Mouse (Mus musculus) forebrain, embryonic 14.5 days (tissue): ENCODE data around the gene Usp43. TPM values are rescaled to one million over a fixed set of nuclear protein-coding genes. Genes with fewer than 3 reads are reported as not detected.
A peak's percentile ranks its signal among the peaks of the same experiment; 100 is the strongest.

ENCODE experiments used
- ATAC-seq: fragments of 200-750 bp; cut with Nextera tagmentation; 2 replicates; pipeline ENCODE4 v1.8.0; 2017; ENCODE audit warnings: mild to moderate bottlenecking, moderate library complexity
- DNase-seq: peaks from one replicate; pipeline ENCODE4 v3.0.0-alpha.2; 2015; ENCODE audit warnings: low spot score
- H3K27ac ChIP-seq: fragments of 300-500 bp; sonication (generic); 2 replicates; pipeline ENCODE4 v1.5.1; 2014; ENCODE audit warnings: low read depth, mild to moderate bottlenecking, control low read depth, low read length, moderate library complexity
- H3K27me3 ChIP-seq: fragments of 300-500 bp; sonication (generic); replicated peaks from 2 replicates; pipeline ENCODE4 v1.6.1; 2014; ENCODE audit warnings: low read length, control low read depth, mixed read lengths; ENCODE audit not compliant: control insufficient read depth, insufficient read depth
- H3K36me3 ChIP-seq: fragments of 300-500 bp; sonication (generic); 2 replicates; pipeline ENCODE4 v1.6.1; 2014; ENCODE audit warnings: low read length, control low read depth; ENCODE audit not compliant: control insufficient read depth, insufficient read depth
- H3K4me1 ChIP-seq: fragments of 300-500 bp; sonication (generic); 2 replicates; pipeline ENCODE4 v1.6.1; 2014; ENCODE audit warnings: antibody characterized with exemption, low read length, control low read depth; ENCODE audit not compliant: control insufficient read depth, insufficient read depth
- H3K4me2 ChIP-seq: fragments of 300-500 bp; sonication (generic); 2 replicates; pipeline ENCODE4 v1.6.1; 2014; ENCODE audit warnings: mild to moderate bottlenecking, control low read depth, low read length
- H3K4me3 ChIP-seq: fragments of 300-500 bp; sonication (generic); 2 replicates; pipeline ENCODE4 v1.5.1; 2014; ENCODE audit warnings: low read depth, low read length, control low read depth
- H3K9ac ChIP-seq: fragments of 300-500 bp; sonication (generic); 2 replicates; pipeline ENCODE4 v1.6.1; 2014; ENCODE audit warnings: mild to moderate bottlenecking, low read length, control low read depth, moderate library complexity
- H3K9me3 ChIP-seq: fragments of 300-500 bp; sonication (generic); replicated peaks from 2 replicates; pipeline ENCODE4 v1.6.1; 2016; ENCODE audit warnings: low read length, control low read depth, mixed read lengths; ENCODE audit not compliant: control insufficient read depth
- WGBS: fragments of 180-500 bp; shearing (Covaris S2); extraction: QIAGEN DNeasy Blood & Tissue Kit; methylation state at CpG from one replicate; pipeline ENCODE4 v1.1.7; 2014; 5-methylcytosine and 5-hydroxymethylcytosine counted together
- polyA plus RNA-seq: library from polyadenylated mRNA; unstranded; fragments of >200 nt; fragmentation: Nextera tagmentation; extraction: Ambion mirVana; gene quantifications from 2 replicates; pipeline ENCODE4 v1.2.1, GENCODE M21; 2014

The Usp43 gene
- polyA plus RNA-seq, 1 experiment from 2014 or later, result 0.61 TPM

GRCm38 (mm10) chr11:67948229-67948628 is 26.3 kb upstream of the Usp43 start:
- Histone ChIP-seq H3K9ac (no peak overlapping the region), H3K9me3 (no peaks in the 10 kb centered on the region), H3K36me3 (no peaks in the 10 kb centered on the region), H3K27me3 (no peaks in the 10 kb centered on the region), H3K27ac (no peak overlapping the region), H3K4me3 (no peak overlapping the region), H3K4me1 (no peaks in the 10 kb centered on the region), H3K4me2 (no peak overlapping the region)
- WGBS, result 86% methylated on average over 3 of the region's 3 CpGs
- ATAC-seq (no peak), DNase-seq (no peak)

- Histone ChIP-seq H3K36me3 (no peaks in the 10 kb centered on the region), H3K27me3 (no peaks in the 10 kb centered on the region), H3K4me2 (no peak overlapping the region), H3K4me3 (no peak overlapping the region), H3K27ac (no peak overlapping the region), H3K9me3 (no peaks in the 10 kb centered on the region), H3K9ac (no peak overlapping the region), H3K4me1 (no peaks in the 10 kb centered on the region)
- ATAC-seq (no peak), DNase-seq (no peak)
- WGBS, result 90% methylated on average over 3 of the region's 3 CpGs
Observed at GRCm38 (mm10) chr11:67932156-67932555, 10.2 kb upstream of the Usp43 start.

- no peak overlapping the region for H3K9ac ChIP-seq
- no peak overlapping the region for H3K27ac ChIP-seq
- no peak overlapping the region for H3K4me2 ChIP-seq
- ATAC-seq (no peak), DNase-seq (no peak)
- no peaks in the 10 kb centered on the region for H3K36me3 ChIP-seq
- H3K27me3 ChIP-seq, result peaks cover 6% of the 10 kb centered on the region; the same call in 1 of the 2 replicates
- H3K4me3 ChIP-seq, result no peak overlapping the region
- no peaks in the 10 kb centered on the region for H3K9me3 ChIP-seq
- peaks cover 6% of the 10 kb centered on the region; the same call in 1 of the 2 replicates for H3K4me1 ChIP-seq
- 13% methylated on average over 13 of the region's 15 CpGs for WGBS
Observed at GRCm38 (mm10) chr11:67926348-67927055, 4.5 kb upstream of the Usp43 start.

GRCm38 (mm10) chr11:67925000-67925399 is 3.0 kb upstream of the Usp43 start:
- Histone ChIP-seq H3K4me2 (no peak overlapping the region), H3K9ac (no peak overlapping the region), H3K36me3 (no peaks in the 10 kb centered on the region), H3K9me3 (no peaks in the 10 kb centered on the region), H3K27ac (no peak overlapping the region), H3K27me3 (peaks cover 19% of the 10 kb centered on the region), H3K4me3 (no peak overlapping the region), H3K4me1 (peaks cover 6% of the 10 kb centered on the region; the same call in 1 of the 2 replicates)
- no peak for DNase-seq
- no peak for ATAC-seq
- 87% methylated on average over 13 of the region's 13 CpGs for WGBS

- no peak for ATAC-seq
- no peak overlapping the region for H3K4me2 ChIP-seq
- no peaks in the 10 kb centered on the region for H3K9me3 ChIP-seq
- H3K27me3 ChIP-seq, result peaks cover 22% of the 10 kb centered on the region
- no peak overlapping the region for H3K4me3 ChIP-seq
- no peak overlapping the region for H3K27ac ChIP-seq
- 93% methylated on average over 5 of the region's 5 CpGs for WGBS
- no peak for DNase-seq
- peaks cover 6% of the 10 kb centered on the region; the same call in 1 of the 2 replicates for H3K4me1 ChIP-seq
- no peaks in the 10 kb centered on the region for H3K36me3 ChIP-seq
- H3K9ac ChIP-seq, result no peak overlapping the region
Observed at GRCm38 (mm10) chr11:67923720-67924119, 1.8 kb upstream of the Usp43 start.

DNA sequence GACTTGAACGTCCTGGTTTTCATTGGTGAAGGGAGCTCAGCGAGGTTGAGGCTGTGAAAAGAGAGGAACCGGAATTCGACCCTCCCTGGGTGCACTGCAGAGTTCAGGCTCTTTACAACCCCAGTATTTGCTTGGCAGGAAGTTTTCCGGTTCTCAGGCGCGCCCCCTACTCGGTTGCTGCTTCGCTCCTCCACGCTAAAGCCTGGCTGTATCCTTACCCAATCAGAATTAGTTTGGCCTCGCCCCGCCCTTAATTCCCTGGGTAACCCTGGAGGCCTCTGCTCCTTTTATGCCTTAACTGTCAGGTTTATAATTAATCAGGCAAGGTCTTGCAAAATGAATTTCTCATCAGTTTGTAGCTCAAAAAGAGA is 787 bp upstream of the Usp43 start:
- H3K4me2 ChIP-seq, result peak overlapping the region; percentile 100
- DNase-seq (peak; percentile 85), ATAC-seq (peak; percentile 92)
- peaks cover 6% of the 10 kb centered on the region; the same call in 1 of the 2 replicates for H3K4me1 ChIP-seq
- WGBS, result 0% methylated on average over 12 of the region's 12 CpGs
- H3K4me3 ChIP-seq, result peak overlapping the region; percentile 65
- H3K27me3 ChIP-seq, result peaks cover 22% of the 10 kb centered on the region
- H3K27ac ChIP-seq, result no peak overlapping the region
- H3K36me3 ChIP-seq, result no peaks in the 10 kb centered on the region
- no peaks in the 10 kb centered on the region for H3K9me3 ChIP-seq
- H3K9ac ChIP-seq, result no peak overlapping the region

DNA sequence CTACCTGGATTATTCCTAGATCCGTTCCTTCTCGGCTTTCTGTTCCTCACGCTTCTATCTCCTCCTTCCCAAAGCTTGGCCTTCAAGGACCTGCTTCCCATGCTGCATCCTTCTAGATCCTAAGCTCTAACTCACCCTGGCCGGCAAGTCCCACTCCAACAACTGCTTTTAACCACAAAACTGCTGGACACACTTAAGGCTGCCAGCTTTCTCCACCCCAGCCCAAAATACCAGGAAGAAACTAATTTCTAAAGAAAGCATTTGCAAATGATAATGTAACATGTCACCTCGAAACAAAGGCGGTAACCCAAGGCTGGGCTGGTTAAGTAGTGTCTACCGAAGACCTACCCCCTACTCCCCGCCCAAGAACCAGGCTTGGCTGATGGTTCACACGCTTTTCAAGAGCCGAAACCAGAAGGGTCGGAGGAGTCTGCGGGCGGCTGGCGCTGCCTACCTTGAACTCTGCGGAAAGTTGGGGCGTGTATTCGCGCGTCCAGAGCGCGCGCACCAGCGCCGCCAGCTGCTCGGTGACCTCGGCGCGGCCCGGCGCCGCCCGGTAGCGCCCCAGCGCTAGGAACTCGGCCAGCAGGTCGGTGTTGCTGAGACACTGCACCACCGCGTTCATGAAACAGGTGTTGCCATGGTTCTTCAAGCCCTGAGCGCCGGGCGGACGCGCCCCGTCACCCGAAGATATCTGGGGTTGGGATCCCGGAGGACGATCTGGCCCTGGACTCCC is 694 bp downstream of the Usp43 start:
- Histone ChIP-seq H3K9me3 (no peaks in the 10 kb centered on the region), H3K4me1 (peaks cover 6% of the 10 kb centered on the region; the same call in 1 of the 2 replicates), H3K36me3 (no peaks in the 10 kb centered on the region), H3K27ac (no peak overlapping the region), H3K27me3 (peaks cover 22% of the 10 kb centered on the region), H3K9ac (peak overlapping the region; percentile 64), H3K4me2 (peak overlapping the region; percentile 100), H3K4me3 (peak overlapping the region; percentile 65)
- ATAC-seq (peak; percentile 22; the same call in 1 of the 2 replicates), DNase-seq (peak; percentile 20)
- WGBS, result 2% methylated on average over 47 of the region's 47 CpGs

DNA sequence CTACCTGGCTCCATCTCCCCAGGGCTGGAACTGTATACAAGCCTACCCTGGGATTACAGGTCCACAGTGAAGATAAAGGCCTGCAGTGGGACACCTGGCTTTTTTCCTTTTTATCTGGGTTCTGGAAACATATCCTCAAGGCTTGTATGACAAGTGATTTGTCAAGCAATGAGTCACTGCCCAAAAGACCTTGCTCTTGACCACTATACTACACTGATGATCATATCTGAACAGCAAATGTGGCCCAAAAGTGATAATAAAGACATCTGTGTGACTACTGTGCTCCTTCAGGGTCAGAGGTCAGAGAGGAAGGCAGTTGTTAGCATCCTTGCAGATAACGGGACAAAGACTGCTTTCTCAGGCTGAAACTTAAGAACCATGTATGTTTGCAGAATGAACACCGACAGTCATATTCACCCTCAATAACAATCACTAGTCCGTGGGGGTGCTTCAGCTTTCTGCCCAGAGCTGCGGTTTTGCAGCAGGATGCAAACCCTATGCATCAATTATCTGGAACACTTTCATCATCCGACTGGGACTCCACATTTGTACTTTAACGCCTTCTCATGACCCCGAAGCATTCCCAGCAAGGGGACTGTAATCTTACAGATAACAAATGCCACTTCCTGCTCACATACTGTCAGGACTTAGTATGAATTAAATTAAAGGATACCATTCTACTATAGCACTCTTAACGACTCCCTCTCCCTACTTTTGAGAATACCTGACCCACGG is 1.6 kb downstream of the Usp43 start:
- Histone ChIP-seq H3K9ac (no peak overlapping the region), H3K27me3 (peaks cover 22% of the 10 kb centered on the region), H3K27ac (no peak overlapping the region), H3K9me3 (no peaks in the 10 kb centered on the region), H3K36me3 (no peaks in the 10 kb centered on the region), H3K4me1 (peaks cover 6% of the 10 kb centered on the region; the same call in 1 of the 2 replicates), H3K4me3 (no peak overlapping the region), H3K4me2 (no peak overlapping the region)
- no peak for ATAC-seq
- 60% methylated on average over 9 of the region's 9 CpGs for WGBS
- no peak for DNase-seq
